ENCODE assay signal across 8 mouse cellular contexts in the genomic region with DNA sequence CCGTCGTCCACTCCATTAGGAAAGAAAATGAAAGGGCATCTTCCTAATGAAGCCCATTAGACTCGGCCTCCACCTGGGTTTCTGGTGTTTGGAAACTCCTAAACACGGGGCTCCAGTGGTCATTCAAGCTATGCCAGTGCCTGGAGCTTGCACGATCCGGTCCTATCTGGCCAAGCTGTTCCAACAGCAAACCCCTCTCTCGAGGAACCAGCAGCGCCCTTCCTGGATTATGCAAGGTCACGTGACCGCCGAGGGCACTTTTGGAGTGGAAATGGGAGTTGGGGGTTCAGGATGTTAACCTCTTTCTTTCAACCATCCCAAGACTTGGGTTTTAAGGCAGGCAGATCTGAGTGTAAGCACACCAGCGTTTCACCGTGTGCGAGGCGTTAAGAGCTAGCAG. TPM values are rescaled to one million over a fixed set of nuclear protein-coding genes. Genes with fewer than 3 reads are reported as not detected.
A peak's percentile ranks its signal among the peaks of the same experiment; 100 is the strongest.
DNase-seq lines count a peak whose midpoint lies in the region; ATAC-seq lines count a peak whose summit lies in the region.

No protein-coding gene starts in this region.

- H3K4me1 ChIP-seq in embryonic facial prominence, embryonic 12.5 days = peaks cover 89% of the 10 kb centered on the region
- H3K4me1 ChIP-seq in intestine, embryonic 14.5 days (replicated peaks; ENCODE audit: control insufficient read depth, insufficient read depth, low read length) = peaks cover 87% of the 10 kb centered on the region
- H3K4me1 ChIP-seq in liver, embryonic 15.5 days (replicated peaks) = peaks cover 46% of the 10 kb centered on the region
- H3K4me1 ChIP-seq in neural tube, embryonic 14.5 days (ENCODE audit: control insufficient read depth, insufficient read depth, low read length) = peaks cover 61% of the 10 kb centered on the region

- H3K36me3 ChIP-seq in embryonic facial prominence, embryonic 12.5 days = no peaks in the 10 kb centered on the region
- no peaks in the 10 kb centered on the region for H3K36me3 ChIP-seq in intestine, embryonic 14.5 days (ENCODE audit: control insufficient read depth, insufficient read depth, low read length)
- H3K36me3 ChIP-seq in liver, embryonic 15.5 days (replicated peaks) = no peaks in the 10 kb centered on the region
- no peaks in the 10 kb centered on the region for H3K36me3 ChIP-seq in neural tube, embryonic 14.5 days (ENCODE audit: control insufficient read depth, insufficient read depth, low read length)

- no peak overlapping the region for H3K4me3 ChIP-seq in embryonic facial prominence, embryonic 12.5 days
- no peak overlapping the region for H3K4me3 ChIP-seq in intestine, embryonic 14.5 days (ENCODE audit: low read depth, low read length)
- peak overlapping the region; percentile 56 for H3K4me3 ChIP-seq in liver, embryonic 15.5 days (replicated peaks)
- no peak overlapping the region for H3K4me3 ChIP-seq in neural tube, embryonic 14.5 days (ENCODE audit: low read depth, low read length)

- peak; percentile 49 for DNase-seq in adrenal gland, postnatal 14 days
- DNase-seq in adrenal gland, adult 8-10 months = no peak
- DNase-seq in intestine, embryonic 14.5 days (ENCODE audit: low spot score) = no peak
- no peak for DNase-seq in spleen, adult 12 weeks (ENCODE audit: low spot score)
- DNase-seq in gastrocnemius, adult 18-20 months (ENCODE audit: low spot score) = no peak

- 10% methylated on average over 15 of the region's 15 CpGs for WGBS in embryonic facial prominence, embryonic 12.5 days
- 16% methylated on average over 15 of the region's 15 CpGs for WGBS in intestine, embryonic 14.5 days
- WGBS in liver, embryonic 15.5 days (ENCODE audit: insufficient replicate concordance) = 8% methylated on average over 15 of the region's 15 CpGs
- whole genome bisulfite sequencing in neural tube, embryonic 14.5 days = 10% methylated on average over 15 of the region's 15 CpGs

- H3K9ac ChIP-seq in embryonic facial prominence, embryonic 12.5 days = no peak overlapping the region
- H3K9ac ChIP-seq in intestine, embryonic 14.5 days (ENCODE audit: low read length) = no peak overlapping the region
- no peak overlapping the region for H3K9ac ChIP-seq in liver, embryonic 15.5 days
- H3K9ac ChIP-seq in neural tube, embryonic 14.5 days (replicated peaks; ENCODE audit: low read depth, low read length) = no peak overlapping the region

- no peak for ATAC-seq in embryonic facial prominence, embryonic 12.5 days (ENCODE audit: insufficient number of reproducible peaks, insufficient read depth, low FRiP score, low TSS enrichment)
- ATAC-seq in intestine, embryonic 14.5 days (replicated peaks; ENCODE audit: low FRiP score, low TSS enrichment, low read depth) = no peak
- no peak for ATAC-seq in liver, embryonic 15.5 days (ENCODE audit: insufficient read depth)
- ATAC-seq in neural tube, embryonic 14.5 days (ENCODE audit: low read depth) = no peak

- H3K27ac ChIP-seq in embryonic facial prominence, embryonic 12.5 days = no peak overlapping the region
- H3K27ac ChIP-seq in intestine, embryonic 14.5 days (ENCODE audit: low read depth) = peak overlapping the region; percentile 60
- no peak overlapping the region for H3K27ac ChIP-seq in liver, embryonic 15.5 days (replicated peaks)
- no peak overlapping the region for H3K27ac ChIP-seq in neural tube, embryonic 14.5 days (ENCODE audit: low read depth, low read length)

- H3K4me2 ChIP-seq in embryonic facial prominence, embryonic 12.5 days (replicated peaks) = peak overlapping the region; percentile 40
- H3K4me2 ChIP-seq in intestine, embryonic 14.5 days (ENCODE audit: low read length) = peak overlapping the region; percentile 47
- peak overlapping the region; percentile 80 for H3K4me2 ChIP-seq in liver, embryonic 15.5 days
- H3K4me2 ChIP-seq in neural tube, embryonic 14.5 days (ENCODE audit: low read depth, low read length) = peak overlapping the region; percentile 23; the same call in 1 of the 2 replicates

- no peaks in the 10 kb centered on the region for H3K9me3 ChIP-seq in embryonic facial prominence, embryonic 12.5 days
- H3K9me3 ChIP-seq in intestine, embryonic 14.5 days (ENCODE audit: control insufficient read depth, low read length) = no peaks in the 10 kb centered on the region
- H3K9me3 ChIP-seq in liver, embryonic 15.5 days (replicated peaks) = no peaks in the 10 kb centered on the region
- H3K9me3 ChIP-seq in neural tube, embryonic 14.5 days (ENCODE audit: control insufficient read depth, low read length) = no peaks in the 10 kb centered on the region

- no peaks in the 10 kb centered on the region for H3K27me3 ChIP-seq in embryonic facial prominence, embryonic 12.5 days
- H3K27me3 ChIP-seq in intestine, embryonic 14.5 days (replicated peaks; ENCODE audit: control insufficient read depth, insufficient read depth, low read length) = no peaks in the 10 kb centered on the region
- H3K27me3 ChIP-seq in liver, embryonic 15.5 days = peaks cover 13% of the 10 kb centered on the region
- H3K27me3 ChIP-seq in neural tube, embryonic 14.5 days (ENCODE audit: control insufficient read depth, insufficient read depth, low read length) = no peaks in the 10 kb centered on the region

RNA-seq across cellular contexts. Expression of gene Fgfr2, which starts 7.3 kb away (rescaled TPM):
- 192 and 227 TPM in 2 replicates for total RNA-seq in adrenal gland, postnatal 14 days (2021)
- 100 to 1,000 TPM; 193 to 471 (median 262) TPM for total RNA-seq in adrenal gland, adult 8-10 months (2022)
- polyA plus RNA-seq in embryonic facial prominence, embryonic 12.5 days (2016; fragmentation: Nextera tagmentation; extraction: Ambion mirVana) = 121 and 122 TPM in 2 replicates
- polyA plus RNA-seq in intestine, embryonic 14.5 days (2014; fragmentation: Nextera tagmentation; extraction: Ambion mirVana) = 105 and 119 TPM in 2 replicates
- 10.5 and 12.0 TPM in 2 replicates for polyA plus RNA-seq in liver, embryonic 15.5 days (2015; fragmentation: Nextera tagmentation; extraction: Ambion mirVana)
- 28.1 and 32.0 TPM in 2 replicates for polyA plus RNA-seq in neural tube, embryonic 14.5 days (2014; fragmentation: Nextera tagmentation; extraction: Ambion mirVana)
- total RNA-seq in gastrocnemius, adult 18-20 months (2021) = under 1 TPM; 0.43 to 0.88 TPM

RNA-seq across cellular contexts. Expression of gene Ctbp2, which starts 8.3 kb away (rescaled TPM):
- 63.2 and 70.6 TPM in 2 replicates for total RNA-seq in adrenal gland, postnatal 14 days (2021)
- 10 to 100 TPM; 60.6 to 88.6 (median 73.7) TPM for total RNA-seq in adrenal gland, adult 8-10 months (2022)
- 101 and 114 TPM in 2 replicates for polyA plus RNA-seq in embryonic facial prominence, embryonic 12.5 days (2016; fragmentation: Nextera tagmentation; extraction: Ambion mirVana)
- polyA plus RNA-seq in intestine, embryonic 14.5 days (2014; fragmentation: Nextera tagmentation; extraction: Ambion mirVana) = 112 and 117 TPM in 2 replicates
- 8.1 and 8.7 TPM in 2 replicates for polyA plus RNA-seq in liver, embryonic 15.5 days (2015; fragmentation: Nextera tagmentation; extraction: Ambion mirVana)
- 61.1 and 65.0 TPM in 2 replicates for polyA plus RNA-seq in neural tube, embryonic 14.5 days (2014; fragmentation: Nextera tagmentation; extraction: Ambion mirVana)
- total RNA-seq in gastrocnemius, adult 18-20 months (2021) = 10 to 100 TPM; 17.7 to 21.8 TPM

Comparison
In these comparisons a context has a peak if more than half of its experiments do, and no peak if none do; other contexts are left out.
1. H3K4me2 ChIP-seq: peak in every context shown above with its lines; median percentile 80 in liver, embryonic 15.5 days; 47 in intestine, embryonic 14.5 days; 40 in embryonic facial prominence, embryonic 12.5 days; 23 in neural tube, embryonic 14.5 days.